Mouse (Mus musculus): ENCODE results near the gene Tbc1d19. TPM values are rescaled to one million over a fixed set of nuclear protein-coding genes. Genes with fewer than 3 reads are reported as not detected.
A peak's percentile ranks its signal among the peaks of the same experiment; 100 is the strongest.

Tbc1d19 gene
- total RNA-seq, 2 experiments from 2014 or later, result 22.4 to 22.6 TPM

GRCm38 (mm10) chr5:53901406-53901805 is 92.0 kb downstream of the Tbc1d19 start:
- peak; percentile 18 to 34 for DNase-seq
- intact Hi-C loops (cut with DNase I), result no loop called here

- intact Hi-C loops (cut with DNase I), result no loop called here
- DNase-seq, result no peak
Measured at GRCm38 (mm10) chr5:53902757-53903156, 93.4 kb downstream of the Tbc1d19 start.

GRCm38 (mm10) chr5:53909201-53909600 is 99.8 kb downstream of the Tbc1d19 start:
- DNase-seq, result no peak
- intact Hi-C loops (cut with DNase I), result no loop called here

GRCm38 (mm10) chr5:53920416-53920815 is 111.0 kb downstream of the Tbc1d19 start:
- DNase-seq, result no peak
- intact Hi-C loops (cut with DNase I), result no loop called here

- intact Hi-C loops (cut with DNase I), result no loop called here
- DNase-seq, result no peak
Measured at GRCm38 (mm10) chr5:53922149-53922904, 112.9 kb downstream of the Tbc1d19 start.

GRCm38 (mm10) chr5:53924005-53924404 is 114.6 kb downstream of the Tbc1d19 start:
- intact Hi-C loops (cut with DNase I), result no loop called here
- DNase-seq, result no peak

GRCm38 (mm10) chr5:53926301-53926855 is 117.0 kb downstream of the Tbc1d19 start:
- intact Hi-C loops (cut with DNase I), result loop anchor here (5.0 kb wide), 2 partner anchors 44 to 186 kb away; no protein-coding TSS in a partner anchor

GRCm38 (mm10) chr5:53927886-53928285 is 118.5 kb downstream of the Tbc1d19 start:
- intact Hi-C loops (cut with DNase I), result loop anchor here (2.0 to 5.0 kb wide), 3 partner anchors 46 to 184 kb away; partner anchors contain the start of gene Stim2
- no peak for DNase-seq

More at GRCm38 (mm10) chr5:53926301-53926855, 117.0 kb downstream of the Tbc1d19 start:
- no peak for DNase-seq

GRCm38 (mm10) chr5:53928537-53928936 is 119.1 kb downstream of the Tbc1d19 start:
- no peak for DNase-seq
- intact Hi-C loops (cut with DNase I), result loop anchor here (2.0 to 5.0 kb wide), 3 partner anchors 46 to 184 kb away; partner anchors contain the start of gene Stim2

GRCm38 (mm10) chr5:53929205-53929614 is 119.8 kb downstream of the Tbc1d19 start:
- intact Hi-C loops (cut with DNase I), result loop anchor here (2.0 to 5.0 kb wide), 3 partner anchors 47 to 183 kb away; partner anchors contain the start of gene Stim2
- DNase-seq, result peak; percentile 53 to 62

- DNase-seq, result peak in 1 of 2 experiments; percentile 19
- intact Hi-C loops (cut with DNase I), result loop anchor here (2.0 to 5.0 kb wide), 3 partner anchors 48 to 182 kb away; partner anchors contain the start of gene Stim2
Measured at GRCm38 (mm10) chr5:53929814-53930213, 120.4 kb downstream of the Tbc1d19 start.

- DNase-seq, result no peak
- intact Hi-C loops (cut with DNase I), result no loop called here
Measured at GRCm38 (mm10) chr5:53931011-53931410, 121.6 kb downstream of the Tbc1d19 start.

GRCm38 (mm10) chr5:53933628-53934027 is 124.2 kb downstream of the Tbc1d19 start:
- intact Hi-C loops (cut with DNase I), result loop anchor here (1.0 kb wide), 1 partner anchor 15 kb away; no protein-coding TSS in a partner anchor

GRCm38 (mm10) chr5:53934040-53934439 is 124.6 kb downstream of the Tbc1d19 start:
- DNase-seq, result no peak
- intact Hi-C loops (cut with DNase I), result loop anchor here (1.0 kb wide), 1 partner anchor 14 kb away; no protein-coding TSS in a partner anchor

More at GRCm38 (mm10) chr5:53933628-53934027, 124.2 kb downstream of the Tbc1d19 start:
- peak; percentile 89 to 92 for DNase-seq

- no peak for DNase-seq
- intact Hi-C loops (cut with DNase I), result loop anchor here (1.0 kb wide), 1 partner anchor 13 kb away; no protein-coding TSS in a partner anchor
Measured at GRCm38 (mm10) chr5:53934826-53935225, 125.4 kb downstream of the Tbc1d19 start.

GRCm38 (mm10) chr5:53937187-53937586 is 127.8 kb downstream of the Tbc1d19 start:
- peak in 1 of 2 experiments; percentile 36 for DNase-seq
- intact Hi-C loops (cut with DNase I), result no loop called here

- intact Hi-C loops (cut with DNase I), result no loop called here
- no peak for DNase-seq
Measured at GRCm38 (mm10) chr5:53939026-53939425, 129.6 kb downstream of the Tbc1d19 start.

- DNase-seq, result no peak
- intact Hi-C loops (cut with DNase I), result no loop called here
Measured at GRCm38 (mm10) chr5:53941322-53942024, 132.1 kb downstream of the Tbc1d19 start.

- DNase-seq, result no peak
- intact Hi-C loops (cut with DNase I), result no loop called here
Measured at GRCm38 (mm10) chr5:53942332-53942731, 132.9 kb downstream of the Tbc1d19 start.

GRCm38 (mm10) chr5:53943321-53943857 is 134.0 kb downstream of the Tbc1d19 start:
- intact Hi-C loops (cut with DNase I), result no loop called here
- no peak for DNase-seq

Data from heart, postnatal 10 days (tissue).